Mouse (Mus musculus): ENCODE measurements around the gene Gm6583. TPM values are rescaled to one million over a fixed set of nuclear protein-coding genes. Genes with fewer than 3 reads are reported as not detected.
A peak's percentile ranks its signal among the peaks of the same experiment; 100 is the strongest.

Gm6583 gene
- polyA plus RNA-seq, 1 experiment from 2014 or later, result 0.13 TPM

GRCm38 (mm10) chr5:112389352-112389751, 33.5 kb upstream of the Gm6583 start:
- Histone ChIP-seq H3K36me3 (replicated peaks; ENCODE audit: control insufficient read depth, insufficient read depth) (peaks cover 61% of the 10 kb centered on the region), H3K27ac (no peak overlapping the region), H3K4me2 (replicated peaks) (peak overlapping the region; percentile 22; the same call in 1 of the 2 replicates), H3K9ac (peak overlapping the region; percentile 39; the same call in 1 of the 2 replicates), H3K9me3 (ENCODE audit: control insufficient read depth, low read length) (no peaks in the 10 kb centered on the region), H3K27me3 (ENCODE audit: control insufficient read depth, insufficient read depth, low read length) (no peaks in the 10 kb centered on the region), H3K4me1 (replicated peaks; ENCODE audit: control insufficient read depth, insufficient read depth, low read length) (peaks cover 44% of the 10 kb centered on the region), H3K4me3 (replicated peaks; ENCODE audit: low read length) (no peak overlapping the region)
- ATAC-seq (ENCODE audit: low FRiP score) (no peak), DNase-seq (ENCODE audit: low spot score) (no peak)
- 64% methylated on average over 9 of the region's 9 CpGs for WGBS

- H3K9me3 ChIP-seq (ENCODE audit: control insufficient read depth, low read length), result no peaks in the 10 kb centered on the region
- peaks cover 56% of the 10 kb centered on the region for H3K36me3 ChIP-seq (replicated peaks; ENCODE audit: control insufficient read depth, insufficient read depth)
- H3K27me3 ChIP-seq (ENCODE audit: control insufficient read depth, insufficient read depth, low read length), result no peaks in the 10 kb centered on the region
- ATAC-seq (ENCODE audit: low FRiP score), result no peak
- H3K4me1 ChIP-seq (replicated peaks; ENCODE audit: control insufficient read depth, insufficient read depth, low read length), result peaks cover 21% of the 10 kb centered on the region
- 92% methylated on average over 2 of the region's 2 CpGs for WGBS
- no peak overlapping the region for H3K4me3 ChIP-seq (replicated peaks; ENCODE audit: low read length)
- no peak overlapping the region for H3K9ac ChIP-seq
- H3K27ac ChIP-seq, result no peak overlapping the region
- H3K4me2 ChIP-seq (replicated peaks), result no peak overlapping the region
- no peak for DNase-seq (ENCODE audit: low spot score)
These were observed 30.1 kb upstream of the Gm6583 start for GRCm38 (mm10) chr5:112385973-112386372.

- Histone ChIP-seq H3K36me3 (replicated peaks; ENCODE audit: control insufficient read depth, insufficient read depth) (peaks cover 46% of the 10 kb centered on the region), H3K27me3 (ENCODE audit: control insufficient read depth, insufficient read depth, low read length) (no peaks in the 10 kb centered on the region)
- 89% methylated on average over 13 of the region's 13 CpGs for WGBS
These were observed 29.1 kb upstream of the Gm6583 start for GRCm38 (mm10) chr5:112384805-112385472.

GRCm38 (mm10) chr5:112382641-112383330, 27.0 kb upstream of the Gm6583 start:
- no peak overlapping the region for H3K4me3 ChIP-seq (replicated peaks; ENCODE audit: low read length)
- DNase-seq (ENCODE audit: low spot score) (no peak), ATAC-seq (ENCODE audit: low FRiP score) (peak; percentile 34; the same call in 1 of the 2 replicates)
- H3K4me1 ChIP-seq (replicated peaks; ENCODE audit: control insufficient read depth, insufficient read depth, low read length), result peaks cover 6% of the 10 kb centered on the region
- H3K4me2 ChIP-seq (replicated peaks), result no peak overlapping the region
- H3K9me3 ChIP-seq (ENCODE audit: control insufficient read depth, low read length), result no peaks in the 10 kb centered on the region
- H3K36me3 ChIP-seq (replicated peaks; ENCODE audit: control insufficient read depth, insufficient read depth), result peaks cover 54% of the 10 kb centered on the region
- no peaks in the 10 kb centered on the region for H3K27me3 ChIP-seq (ENCODE audit: control insufficient read depth, insufficient read depth, low read length)
- no peak overlapping the region for H3K9ac ChIP-seq
- 69% methylated on average over 16 of the region's 17 CpGs for WGBS
- H3K27ac ChIP-seq, result peak overlapping the region; percentile 49; the same call in 1 of the 2 replicates

More at GRCm38 (mm10) chr5:112384805-112385472, 29.1 kb upstream of the Gm6583 start:
- Histone ChIP-seq H3K4me1 (replicated peaks; ENCODE audit: control insufficient read depth, insufficient read depth, low read length) (peaks cover 13% of the 10 kb centered on the region), H3K4me2 (replicated peaks) (no peak overlapping the region), H3K9me3 (ENCODE audit: control insufficient read depth, low read length) (no peaks in the 10 kb centered on the region), H3K4me3 (replicated peaks; ENCODE audit: low read length) (no peak overlapping the region), H3K27ac (no peak overlapping the region), H3K9ac (no peak overlapping the region)
- DNase-seq (ENCODE audit: low spot score) (no peak), ATAC-seq (ENCODE audit: low FRiP score) (no peak)

- peaks cover 56% of the 10 kb centered on the region for H3K36me3 ChIP-seq (replicated peaks; ENCODE audit: control insufficient read depth, insufficient read depth)
- H3K4me3 ChIP-seq (replicated peaks; ENCODE audit: low read length), result no peak overlapping the region
- peaks cover 6% of the 10 kb centered on the region for H3K4me1 ChIP-seq (replicated peaks; ENCODE audit: control insufficient read depth, insufficient read depth, low read length)
- no peaks in the 10 kb centered on the region for H3K9me3 ChIP-seq (ENCODE audit: control insufficient read depth, low read length)
- WGBS, result 55% methylated on average over 9 of the region's 9 CpGs
- peak overlapping the region; percentile 25 for H3K9ac ChIP-seq
- ATAC-seq (ENCODE audit: low FRiP score), result no peak
- no peaks in the 10 kb centered on the region for H3K27me3 ChIP-seq (ENCODE audit: control insufficient read depth, insufficient read depth, low read length)
- H3K27ac ChIP-seq, result peak overlapping the region; percentile 49
- no peak for DNase-seq (ENCODE audit: low spot score)
- no peak overlapping the region for H3K4me2 ChIP-seq (replicated peaks)
These were observed 26.2 kb upstream of the Gm6583 start for GRCm38 (mm10) chr5:112382042-112382441.

GRCm38 (mm10) chr5:112381154-112381553, 25.3 kb upstream of the Gm6583 start:
- no peaks in the 10 kb centered on the region for H3K9me3 ChIP-seq (ENCODE audit: control insufficient read depth, low read length)
- WGBS, result 90% methylated on average over 11 of the region's 11 CpGs
- DNase-seq (ENCODE audit: low spot score) (no peak), ATAC-seq (ENCODE audit: low FRiP score) (no peak)
- no peak overlapping the region for H3K4me3 ChIP-seq (replicated peaks; ENCODE audit: low read length)
- no peak overlapping the region for H3K9ac ChIP-seq
- H3K27ac ChIP-seq, result no peak overlapping the region
- H3K36me3 ChIP-seq (replicated peaks; ENCODE audit: control insufficient read depth, insufficient read depth), result peaks cover 54% of the 10 kb centered on the region
- H3K27me3 ChIP-seq (ENCODE audit: control insufficient read depth, insufficient read depth, low read length), result no peaks in the 10 kb centered on the region
- H3K4me2 ChIP-seq (replicated peaks), result no peak overlapping the region
- peaks cover 6% of the 10 kb centered on the region for H3K4me1 ChIP-seq (replicated peaks; ENCODE audit: control insufficient read depth, insufficient read depth, low read length)

GRCm38 (mm10) chr5:112378716-112379115, 22.9 kb upstream of the Gm6583 start:
- Histone ChIP-seq H3K4me1 (replicated peaks; ENCODE audit: control insufficient read depth, insufficient read depth, low read length) (peaks cover 6% of the 10 kb centered on the region), H3K27ac (no peak overlapping the region), H3K9me3 (ENCODE audit: control insufficient read depth, low read length) (no peaks in the 10 kb centered on the region), H3K4me2 (replicated peaks) (no peak overlapping the region), H3K27me3 (ENCODE audit: control insufficient read depth, insufficient read depth, low read length) (no peaks in the 10 kb centered on the region), H3K36me3 (replicated peaks; ENCODE audit: control insufficient read depth, insufficient read depth) (peaks cover 50% of the 10 kb centered on the region), H3K9ac (no peak overlapping the region), H3K4me3 (replicated peaks; ENCODE audit: low read length) (no peak overlapping the region)
- WGBS, result 90% methylated on average over 6 of the region's 6 CpGs
- DNase-seq (ENCODE audit: low spot score) (no peak), ATAC-seq (ENCODE audit: low FRiP score) (no peak)

GRCm38 (mm10) chr5:112377380-112377779, 21.5 kb upstream of the Gm6583 start:
- no peak overlapping the region for H3K4me3 ChIP-seq (replicated peaks; ENCODE audit: low read length)
- no peak overlapping the region for H3K27ac ChIP-seq
- no peaks in the 10 kb centered on the region for H3K9me3 ChIP-seq (ENCODE audit: control insufficient read depth, low read length)
- DNase-seq (ENCODE audit: low spot score) (no peak), ATAC-seq (ENCODE audit: low FRiP score) (no peak)
- H3K4me1 ChIP-seq (replicated peaks; ENCODE audit: control insufficient read depth, insufficient read depth, low read length), result peaks cover 9% of the 10 kb centered on the region
- H3K4me2 ChIP-seq (replicated peaks), result no peak overlapping the region
- H3K36me3 ChIP-seq (replicated peaks; ENCODE audit: control insufficient read depth, insufficient read depth), result peaks cover 54% of the 10 kb centered on the region
- no peak overlapping the region for H3K9ac ChIP-seq
- WGBS, result 82% methylated on average over 1 of the region's 1 CpGs
- H3K27me3 ChIP-seq (ENCODE audit: control insufficient read depth, insufficient read depth, low read length), result no peaks in the 10 kb centered on the region

- Histone ChIP-seq H3K4me2 (replicated peaks) (no peak overlapping the region), H3K4me1 (replicated peaks; ENCODE audit: control insufficient read depth, insufficient read depth, low read length) (peaks cover 18% of the 10 kb centered on the region), H3K27ac (no peak overlapping the region), H3K36me3 (replicated peaks; ENCODE audit: control insufficient read depth, insufficient read depth) (peaks cover 54% of the 10 kb centered on the region), H3K27me3 (ENCODE audit: control insufficient read depth, insufficient read depth, low read length) (no peaks in the 10 kb centered on the region), H3K4me3 (replicated peaks; ENCODE audit: low read length) (no peak overlapping the region), H3K9me3 (ENCODE audit: control insufficient read depth, low read length) (no peaks in the 10 kb centered on the region), H3K9ac (no peak overlapping the region)
- 82% methylated on average over 4 of the region's 4 CpGs for WGBS
- ATAC-seq (ENCODE audit: low FRiP score) (no peak), DNase-seq (ENCODE audit: low spot score) (no peak)
These were observed 20.3 kb upstream of the Gm6583 start for GRCm38 (mm10) chr5:112376111-112376510.
